Mouse (Mus musculus): ENCODE data around the gene Gm36028. TPM values are rescaled to one million over a fixed set of nuclear protein-coding genes. Genes with fewer than 3 reads are reported as not detected.

Gm36028 gene
- polyA plus RNA-seq, 1 experiment, result not detected

DNA sequence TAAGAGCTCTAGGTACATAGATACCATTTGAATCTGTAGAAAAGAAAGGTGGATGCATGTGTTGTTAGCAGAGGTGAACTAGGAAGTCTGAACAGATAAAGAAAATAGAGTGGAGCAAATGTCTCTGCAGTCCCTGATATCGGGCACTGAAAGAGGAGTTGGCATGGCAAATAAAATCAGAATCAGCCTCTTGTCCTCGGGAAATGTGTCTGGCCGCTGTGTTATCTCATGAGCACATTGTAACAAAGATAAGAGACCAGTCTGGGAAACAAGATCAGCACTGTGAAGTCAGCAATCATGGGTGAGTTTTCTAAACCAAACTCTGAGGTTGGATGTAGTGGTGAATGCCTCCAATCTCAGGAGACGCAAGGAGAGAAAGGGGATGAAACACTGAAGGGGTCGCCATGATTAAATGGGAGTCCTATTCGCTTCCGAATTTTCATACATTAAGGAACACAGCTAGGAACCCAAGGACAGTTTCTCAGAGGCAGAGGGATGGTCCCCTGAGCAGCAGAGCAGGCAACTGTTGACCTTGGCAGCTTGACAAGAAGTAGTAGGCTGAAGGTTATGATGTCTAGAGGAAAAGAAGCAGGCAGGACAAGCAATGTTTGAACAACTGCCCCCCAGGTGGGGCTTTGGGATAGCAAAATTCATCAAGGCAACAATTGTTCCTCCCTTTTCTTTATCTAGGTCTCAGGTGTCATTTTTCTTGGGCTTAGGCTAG, 15.6 kb downstream of the Gm36028 start:
- no peak overlapping the region for H3K4me3 ChIP-seq (ENCODE audit: insufficient read depth, low read length)
- TF ChIP-seq POLR2A (IDR thresholded peaks at IDR 0.05; ENCODE audit: borderline replicate concordance, low read depth, low read length), result no peak
- H3K4me1 ChIP-seq (ENCODE audit: control insufficient read depth, insufficient read depth, low read length), result no peaks in the 10 kb centered on the region
- no peak overlapping the region for H3K27ac ChIP-seq (ENCODE audit: insufficient read depth, low read depth, low read length)

DNA sequence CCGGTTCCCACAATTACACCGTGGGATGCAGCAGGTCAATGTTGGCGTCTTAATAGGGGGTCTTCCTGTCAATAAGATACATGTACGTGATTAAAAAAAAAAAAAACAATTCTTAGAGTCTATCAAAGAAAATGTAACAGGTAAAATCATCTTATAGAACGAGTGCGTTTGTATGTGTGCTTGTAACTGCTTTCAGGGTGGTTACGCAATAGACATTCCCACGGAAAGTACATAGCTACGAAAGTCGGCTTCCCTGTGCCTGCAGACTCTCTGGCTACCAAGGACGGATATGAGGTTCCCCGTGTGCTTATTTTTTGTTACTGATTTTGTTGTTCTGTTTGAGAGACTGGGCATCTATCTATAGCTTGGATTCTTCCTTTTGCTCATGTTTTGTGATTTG, 17.2 kb downstream of the Gm36028 start:
- Histone ChIP-seq H3K4me1 (ENCODE audit: control insufficient read depth, insufficient read depth, low read length) (no peaks in the 10 kb centered on the region), H3K27ac (ENCODE audit: insufficient read depth, low read depth, low read length) (no peak overlapping the region), H3K4me3 (ENCODE audit: insufficient read depth, low read length) (no peak overlapping the region)
- TF ChIP-seq CTCF (IDR thresholded peaks at IDR 0.05; ENCODE audit: low read depth, low read length) (no peak), POLR2A (IDR thresholded peaks at IDR 0.05; ENCODE audit: borderline replicate concordance, low read depth, low read length) (no peak)

DNA sequence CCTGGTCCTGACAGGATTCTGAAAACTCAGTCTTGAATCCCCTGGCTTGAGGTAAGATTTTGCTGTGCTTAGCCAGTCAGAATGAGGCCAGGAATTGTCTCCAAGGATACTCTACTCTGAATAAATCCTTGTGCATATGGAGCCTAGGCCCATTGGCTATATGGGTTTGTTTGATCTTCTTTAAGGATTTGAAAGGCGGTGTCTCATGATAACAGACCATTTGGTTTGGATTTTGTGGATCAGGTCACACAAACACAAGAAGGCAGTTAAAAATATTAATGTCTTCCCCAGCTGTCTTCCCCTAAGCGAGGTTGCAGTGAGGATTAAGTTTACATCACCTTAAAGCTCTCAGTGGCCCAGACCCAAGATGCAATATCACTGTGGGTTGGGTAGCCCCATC, 18.5 kb downstream of the Gm36028 start:
- no peak for TF ChIP-seq CTCF (IDR thresholded peaks at IDR 0.05; ENCODE audit: low read depth, low read length)
- no peak for TF ChIP-seq POLR2A (IDR thresholded peaks at IDR 0.05; ENCODE audit: borderline replicate concordance, low read depth, low read length)

DNA sequence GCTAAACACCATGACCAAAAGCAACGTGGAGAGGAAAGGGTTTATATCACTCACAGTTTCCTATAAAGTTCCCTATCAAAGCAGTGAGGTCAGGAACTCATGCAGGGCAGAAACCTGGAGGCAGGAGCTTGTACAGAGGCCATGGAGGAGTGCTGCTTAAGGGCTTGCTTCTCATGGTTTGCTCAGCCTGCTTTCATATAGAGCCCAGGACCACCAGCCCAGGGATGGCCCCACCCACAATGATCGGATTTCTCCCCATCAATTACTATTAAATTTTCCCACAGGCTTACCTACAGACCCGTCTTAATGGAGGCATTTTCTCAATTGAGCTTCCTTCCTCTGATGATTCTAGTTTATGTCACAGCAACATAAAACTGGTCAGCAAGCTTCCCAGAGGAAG, 23.4 kb downstream of the Gm36028 start:
- TF ChIP-seq CTCF (IDR thresholded peaks at IDR 0.05; ENCODE audit: low read depth, low read length) (no peak), POLR2A (IDR thresholded peaks at IDR 0.05; ENCODE audit: borderline replicate concordance, low read depth, low read length) (no peak)
- Histone ChIP-seq H3K4me3 (ENCODE audit: insufficient read depth, low read length) (no peak overlapping the region), H3K27ac (ENCODE audit: insufficient read depth, low read depth, low read length) (no peak overlapping the region), H3K4me1 (ENCODE audit: control insufficient read depth, insufficient read depth, low read length) (peaks cover 3% of the 10 kb centered on the region)

More for the DNA sequence above, 18.5 kb downstream of the Gm36028 start:
- H3K4me1 ChIP-seq (ENCODE audit: control insufficient read depth, insufficient read depth, low read length), result no peaks in the 10 kb centered on the region
- H3K4me3 ChIP-seq (ENCODE audit: insufficient read depth, low read length), result no peak overlapping the region
- no peak overlapping the region for H3K27ac ChIP-seq (ENCODE audit: insufficient read depth, low read depth, low read length)

DNA sequence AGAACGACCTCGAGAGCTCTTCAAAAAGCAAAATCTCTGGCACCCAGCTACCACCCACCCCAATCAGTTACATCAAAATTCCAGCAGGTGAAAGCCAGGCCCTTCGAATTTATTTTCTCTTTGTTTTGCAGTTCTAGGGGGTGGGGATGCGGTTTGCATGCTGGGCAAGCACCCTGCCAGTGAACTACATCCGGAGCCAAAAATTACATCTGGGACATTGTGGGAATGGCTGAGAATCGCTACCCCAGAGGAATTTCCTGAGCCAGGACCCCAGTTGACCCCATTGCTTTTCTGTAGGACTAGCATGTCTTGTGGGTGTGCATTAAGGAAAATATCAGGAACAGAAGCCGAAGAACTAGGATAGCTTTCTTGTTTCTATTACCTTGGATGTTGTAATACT, 29.9 kb downstream of the Gm36028 start:
- Histone ChIP-seq H3K4me3 (ENCODE audit: insufficient read depth, low read length) (no peak overlapping the region), H3K4me1 (ENCODE audit: control insufficient read depth, insufficient read depth, low read length) (peaks cover 3% of the 10 kb centered on the region), H3K27ac (ENCODE audit: insufficient read depth, low read depth, low read length) (no peak overlapping the region)
- TF ChIP-seq CTCF (IDR thresholded peaks at IDR 0.05; ENCODE audit: low read depth, low read length) (no peak), POLR2A (IDR thresholded peaks at IDR 0.05; ENCODE audit: borderline replicate concordance, low read depth, low read length) (no peak)

DNA sequence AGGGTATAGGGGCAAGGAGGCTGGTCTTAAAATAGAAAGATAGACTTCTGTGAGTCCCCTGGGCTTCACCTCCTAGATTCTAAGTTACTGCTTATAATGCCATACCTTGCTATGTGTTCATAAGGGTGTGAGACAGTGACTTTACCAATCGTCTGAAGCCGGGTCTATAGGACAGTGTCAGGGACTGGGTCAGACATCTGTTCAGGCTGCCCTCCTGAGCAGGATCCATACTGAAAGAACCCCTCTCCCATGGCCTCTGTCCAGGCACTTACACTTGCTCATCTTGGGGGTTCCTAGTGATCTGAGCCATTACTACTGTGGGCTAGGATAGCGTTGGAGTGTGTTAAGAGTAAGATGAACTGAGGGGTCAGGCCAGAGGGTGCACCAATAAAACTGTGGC, 34.7 kb downstream of the Gm36028 start:
- Histone ChIP-seq H3K4me1 (ENCODE audit: control insufficient read depth, insufficient read depth, low read length) (no peaks in the 10 kb centered on the region), H3K4me3 (ENCODE audit: insufficient read depth, low read length) (no peak overlapping the region), H3K27ac (ENCODE audit: insufficient read depth, low read depth, low read length) (no peak overlapping the region)
- TF ChIP-seq CTCF (IDR thresholded peaks at IDR 0.05; ENCODE audit: low read depth, low read length), result no peak
- TF ChIP-seq POLR2A (IDR thresholded peaks at IDR 0.05; ENCODE audit: borderline replicate concordance, low read depth, low read length), result no peak

DNA sequence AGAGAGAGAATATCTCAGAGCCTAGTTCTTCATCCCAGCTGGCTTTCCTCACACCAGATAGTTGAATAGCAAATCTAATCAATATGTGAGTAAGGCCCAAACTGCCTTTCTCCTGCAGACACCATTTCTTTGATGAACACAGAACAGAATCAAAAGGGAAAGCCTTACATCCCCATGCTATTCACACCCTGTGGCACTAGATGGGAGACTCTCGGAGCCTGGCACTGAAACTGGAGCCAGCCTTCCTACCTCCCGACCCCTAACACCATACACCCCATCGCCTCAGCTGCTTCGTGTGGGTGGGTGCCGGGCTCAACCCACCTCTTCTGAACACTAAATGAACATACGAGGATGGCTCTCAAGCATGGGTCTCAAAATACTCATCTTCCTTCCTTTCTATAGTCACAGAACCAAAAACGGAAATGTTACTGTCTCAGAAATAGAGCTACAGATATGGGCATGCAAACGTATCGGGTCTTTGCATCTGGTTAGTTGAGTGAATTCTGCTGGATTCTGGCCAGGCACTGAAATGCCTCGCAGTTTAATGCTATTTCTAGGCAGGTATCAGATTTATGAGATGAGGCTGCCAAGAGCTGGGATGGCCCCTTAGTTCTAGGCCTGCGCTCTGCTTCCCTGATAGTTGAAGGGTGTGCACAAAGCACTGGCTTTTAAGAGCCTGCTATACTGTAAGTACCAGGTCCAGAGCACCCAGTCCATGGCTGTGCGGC, 36.0 kb downstream of the Gm36028 start:
- Histone ChIP-seq H3K4me3 (ENCODE audit: insufficient read depth, low read length) (no peak overlapping the region), H3K27ac (ENCODE audit: insufficient read depth, low read depth, low read length) (no peak overlapping the region), H3K4me1 (ENCODE audit: control insufficient read depth, insufficient read depth, low read length) (no peaks in the 10 kb centered on the region)
- TF ChIP-seq POLR2A (IDR thresholded peaks at IDR 0.05; ENCODE audit: borderline replicate concordance, low read depth, low read length), result no peak

DNA sequence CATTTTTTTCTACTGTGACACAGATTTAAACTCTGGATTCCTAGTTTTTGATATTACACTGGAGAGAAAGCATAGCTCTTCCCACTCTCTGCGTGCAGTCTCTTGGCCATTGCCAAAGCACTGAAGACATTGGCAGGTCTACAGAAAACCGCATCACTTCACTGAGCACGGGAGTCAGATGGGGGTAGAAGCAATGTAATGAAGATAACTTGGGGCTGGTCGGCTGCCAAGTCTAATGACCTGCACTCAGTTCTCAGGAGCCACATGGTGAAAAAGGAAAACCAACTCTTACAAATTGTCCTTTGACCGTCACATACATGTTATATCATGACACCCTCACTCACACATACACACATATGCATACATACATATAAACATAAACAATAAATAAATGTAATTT, 37.0 kb downstream of the Gm36028 start:
- no peak for TF ChIP-seq POLR2A (IDR thresholded peaks at IDR 0.05; ENCODE audit: borderline replicate concordance, low read depth, low read length)
- TF ChIP-seq CTCF (IDR thresholded peaks at IDR 0.05; ENCODE audit: low read depth, low read length), result no peak
- H3K4me1 ChIP-seq (ENCODE audit: control insufficient read depth, insufficient read depth, low read length), result no peaks in the 10 kb centered on the region
- H3K4me3 ChIP-seq (ENCODE audit: insufficient read depth, low read length), result no peak overlapping the region
- H3K27ac ChIP-seq (ENCODE audit: insufficient read depth, low read depth, low read length), result no peak overlapping the region

DNA sequence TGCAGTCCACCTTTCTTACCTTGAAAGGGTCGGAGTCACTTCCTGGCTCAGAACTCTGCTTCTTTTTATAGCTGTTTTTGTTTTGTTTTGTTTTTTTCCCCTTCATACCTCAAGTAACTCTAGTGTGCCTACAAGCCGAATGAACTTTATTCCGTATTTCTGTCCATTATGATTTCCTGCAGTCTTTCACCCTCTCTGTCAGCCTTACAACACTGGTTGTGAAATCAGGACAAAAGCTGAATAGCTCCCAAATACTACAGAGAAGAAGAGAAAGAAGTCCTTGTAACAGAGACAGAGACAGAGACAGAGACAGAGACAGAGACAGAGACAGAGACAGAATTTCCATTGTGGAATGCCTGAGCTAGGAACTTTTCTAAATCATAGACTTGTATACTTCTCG, 43.0 kb downstream of the Gm36028 start:
- Histone ChIP-seq H3K4me3 (ENCODE audit: insufficient read depth, low read length) (no peak overlapping the region), H3K27ac (ENCODE audit: insufficient read depth, low read depth, low read length) (no peak overlapping the region), H3K4me1 (ENCODE audit: control insufficient read depth, insufficient read depth, low read length) (peaks cover 18% of the 10 kb centered on the region)
- no peak for TF ChIP-seq CTCF (IDR thresholded peaks at IDR 0.05; ENCODE audit: low read depth, low read length)
- no peak for TF ChIP-seq POLR2A (IDR thresholded peaks at IDR 0.05; ENCODE audit: borderline replicate concordance, low read depth, low read length)

DNA sequence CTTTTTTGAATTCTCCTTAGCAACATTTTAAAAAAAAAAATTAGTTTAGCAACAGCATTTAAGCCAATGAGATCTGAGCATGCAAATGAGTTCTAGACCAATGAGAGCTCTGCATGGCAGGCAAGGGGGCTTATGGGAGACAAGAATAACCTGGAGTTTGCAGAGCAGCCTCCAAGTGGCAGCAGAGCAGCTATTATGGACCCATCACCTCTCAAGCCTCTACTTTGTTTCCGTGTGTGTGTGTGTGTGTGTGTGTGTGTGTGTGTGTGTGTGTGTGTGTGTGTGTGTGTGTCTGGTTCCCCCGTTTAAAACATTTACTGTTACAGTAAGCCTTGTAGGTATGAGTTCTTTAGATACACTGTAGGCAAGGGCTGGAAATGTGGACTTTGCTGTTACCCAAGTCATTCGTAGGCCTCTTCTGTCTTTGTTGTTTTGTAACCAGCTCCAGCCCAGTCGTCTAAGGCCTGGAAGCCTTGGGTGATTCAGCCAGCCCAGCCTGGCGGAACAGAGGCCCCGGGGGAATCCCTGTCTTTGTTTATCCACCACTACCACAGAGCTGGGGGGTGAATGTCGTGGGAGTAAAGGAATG, 46.5 kb downstream of the Gm36028 start:
- Histone ChIP-seq H3K4me3 (ENCODE audit: insufficient read depth, low read length) (no peak overlapping the region), H3K4me1 (ENCODE audit: control insufficient read depth, insufficient read depth, low read length) (peaks cover 18% of the 10 kb centered on the region), H3K27ac (ENCODE audit: insufficient read depth, low read depth, low read length) (peak overlapping the region; percentile 54)
- TF ChIP-seq POLR2A (IDR thresholded peaks at IDR 0.05; ENCODE audit: borderline replicate concordance, low read depth, low read length), result no peak
- no peak for TF ChIP-seq CTCF (IDR thresholded peaks at IDR 0.05; ENCODE audit: low read depth, low read length)
